Mouse (Mus musculus): ENCODE measurements at regions not wholly inside any gene's neighbourhood (a gene's known extent, or its start where the extent isn't known, plus 50 kb on each side); places are given as distances from the start of the nearest gene placed in this dataset.

DNA sequence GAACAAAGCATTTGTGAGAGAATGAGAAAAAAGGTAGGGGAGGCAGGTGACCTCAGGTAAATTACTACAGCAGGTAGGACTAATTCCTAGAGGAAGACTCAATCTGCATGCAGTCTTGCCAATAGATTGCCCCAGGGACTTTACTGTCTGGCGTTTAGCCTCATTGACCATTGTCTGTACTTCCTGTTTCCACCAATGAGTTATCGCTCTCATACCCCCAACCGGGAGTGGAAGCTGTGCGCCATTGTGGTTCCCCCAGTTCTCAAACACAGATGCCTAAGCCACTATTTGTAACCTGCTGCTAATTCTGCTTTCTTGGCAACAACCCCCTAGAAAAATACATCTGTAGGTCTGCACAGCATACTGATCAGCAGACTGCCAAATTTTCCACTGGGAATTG is 65.5 kb upstream of the Tle4 start:
- H3K4me1 ChIP-seq (replicated peaks), result peaks cover 9% of the 10 kb centered on the region
- no peak overlapping the region for H3K4me3 ChIP-seq (replicated peaks)
- WGBS, result 77% methylated on average over 4 of the region's 4 CpGs
- no peak overlapping the region for H3K4me2 ChIP-seq (replicated peaks)
- H3K9ac ChIP-seq (replicated peaks), result no peak overlapping the region
- no peak for ATAC-seq
- H3K27me3 ChIP-seq, result peaks cover 10% of the 10 kb centered on the region
- H3K9me3 ChIP-seq, result no peaks in the 10 kb centered on the region
- no peak overlapping the region for H3K27ac ChIP-seq
- no peaks in the 10 kb centered on the region for H3K36me3 ChIP-seq

- Histone ChIP-seq H3K4me1 (replicated peaks) (peaks cover 9% of the 10 kb centered on the region), H3K27me3 (peaks cover 7% of the 10 kb centered on the region), H3K9ac (replicated peaks) (no peak overlapping the region), H3K27ac (no peak overlapping the region), H3K36me3 (no peaks in the 10 kb centered on the region), H3K4me3 (replicated peaks) (no peak overlapping the region), H3K4me2 (replicated peaks) (no peak overlapping the region), H3K9me3 (no peaks in the 10 kb centered on the region)
- 16% methylated on average over 4 of the region's 4 CpGs for WGBS
- peak; percentile 68 for ATAC-seq
Measured at GRCm38 (mm10) chr19:14659725-14660124, 61.9 kb upstream of the Tle4 start.

- Histone ChIP-seq H3K9ac (replicated peaks) (no peak overlapping the region), H3K9me3 (no peaks in the 10 kb centered on the region), H3K4me3 (replicated peaks) (no peak overlapping the region), H3K27me3 (0 out of 2 replicates have a peak, but pooled peaks cover 3% of the 10 kb centered on the region), H3K27ac (no peak overlapping the region), H3K4me2 (replicated peaks) (no peak overlapping the region), H3K4me1 (replicated peaks) (peaks cover 7% of the 10 kb centered on the region), H3K36me3 (no peaks in the 10 kb centered on the region)
- no peak for ATAC-seq
- WGBS, result 94% methylated on average over 2 of the region's 2 CpGs
Measured at GRCm38 (mm10) chr19:14658479-14658878, 60.6 kb upstream of the Tle4 start.

DNA sequence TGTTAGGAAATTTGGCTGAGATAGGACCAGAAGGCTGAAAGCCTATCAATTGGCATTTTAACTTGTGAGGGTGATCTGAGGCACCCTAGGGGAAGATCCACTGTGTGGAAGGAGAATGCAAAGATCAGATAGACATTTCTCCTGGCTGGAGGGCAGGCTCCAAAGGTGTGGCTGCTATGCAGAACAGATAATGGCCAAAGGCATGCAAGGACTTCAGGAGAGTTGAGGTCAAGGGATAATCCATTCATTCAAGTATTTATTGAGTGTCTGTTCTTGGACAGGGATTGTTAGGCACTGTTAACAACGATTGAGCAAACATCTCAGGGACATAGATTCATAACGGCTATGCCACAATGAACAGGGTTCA is 58.2 kb upstream of the Tle4 start:
- Histone ChIP-seq H3K9ac (replicated peaks) (no peak overlapping the region), H3K4me1 (replicated peaks) (peaks cover 5% of the 10 kb centered on the region; the same call in 1 of the 2 replicates), H3K27ac (no peak overlapping the region), H3K27me3 (no peaks in the 10 kb centered on the region), H3K36me3 (no peaks in the 10 kb centered on the region), H3K9me3 (no peaks in the 10 kb centered on the region), H3K4me3 (replicated peaks) (no peak overlapping the region), H3K4me2 (replicated peaks) (no peak overlapping the region)
- 41% methylated on average over 2 of the region's 2 CpGs for whole genome bisulfite sequencing
- no peak for ATAC-seq

DNA sequence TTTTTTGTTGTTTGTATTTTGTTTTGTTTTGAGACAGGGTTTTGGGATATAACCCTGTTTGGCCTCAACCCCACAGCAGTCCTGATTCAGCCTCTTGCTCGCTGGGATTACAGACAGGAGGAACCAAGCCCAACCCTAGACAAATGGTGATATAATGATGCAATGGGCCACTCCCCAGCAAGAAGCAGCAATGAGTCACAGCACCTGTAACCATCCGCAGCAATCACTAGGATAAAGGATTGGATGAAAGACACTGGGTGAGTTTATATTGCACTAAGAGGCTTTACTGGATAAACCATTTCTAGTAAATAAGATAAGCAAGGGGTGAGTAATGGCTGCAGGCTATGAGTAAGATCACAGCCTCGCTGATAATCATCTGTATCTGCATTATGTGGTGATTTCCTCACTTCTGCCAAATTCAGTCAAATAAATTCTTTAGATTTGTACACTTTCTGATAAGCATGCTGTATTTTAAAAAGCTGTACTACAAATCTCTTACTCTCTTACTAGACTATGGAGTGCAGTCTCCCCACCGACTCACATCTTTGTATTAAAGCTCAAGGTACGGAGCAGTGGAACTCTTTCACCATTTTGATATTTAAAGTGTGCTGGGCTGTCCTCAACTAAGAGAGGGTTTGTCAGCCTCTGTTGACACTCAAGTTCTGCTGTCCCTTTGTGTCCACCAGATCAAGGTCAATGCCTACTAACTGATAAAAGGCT is 57.6 kb upstream of the Tle4 start:
- 76% methylated on average over 5 of the region's 5 CpGs for WGBS
- Histone ChIP-seq H3K9ac (replicated peaks) (no peak overlapping the region), H3K27me3 (no peaks in the 10 kb centered on the region), H3K36me3 (no peaks in the 10 kb centered on the region), H3K4me2 (replicated peaks) (no peak overlapping the region), H3K4me3 (replicated peaks) (no peak overlapping the region), H3K4me1 (replicated peaks) (peaks cover 5% of the 10 kb centered on the region; the same call in 1 of the 2 replicates), H3K9me3 (no peaks in the 10 kb centered on the region), H3K27ac (no peak overlapping the region)
- ATAC-seq, result no peak
